Mouse (Mus musculus): ENCODE results near the gene Siglece. TPM values are rescaled to one million over a fixed set of nuclear protein-coding genes. Genes with fewer than 3 reads are reported as not detected.
A peak's percentile ranks its signal among the peaks of the same experiment; 100 is the strongest.

The Siglece gene
- polyA plus RNA-seq, 1 experiment from 2014 or later, result not detected

GRCm38 (mm10) chr7:43662804-43663203 is 2.8 kb upstream of the Siglece start:
- Histone ChIP-seq H3K4me3 (no peak overlapping the region), H3K4me2 (no peak overlapping the region), H3K27me3 (no peaks in the 10 kb centered on the region), H3K4me1 (replicated peaks) (no peaks in the 10 kb centered on the region), H3K9ac (no peak overlapping the region), H3K27ac (replicated peaks) (no peak overlapping the region), H3K9me3 (no peaks in the 10 kb centered on the region), H3K36me3 (no peaks in the 10 kb centered on the region)
- no peak for ATAC-seq (ENCODE audit: low read depth)
- WGBS, result 79% methylated on average over 1 of the region's 1 CpGs

GRCm38 (mm10) chr7:43656232-43656631 is 3.7 kb downstream of the Siglece start:
- H3K36me3 ChIP-seq, result no peaks in the 10 kb centered on the region
- H3K4me1 ChIP-seq (replicated peaks), result no peaks in the 10 kb centered on the region
- no peaks in the 10 kb centered on the region for H3K27me3 ChIP-seq
- ATAC-seq (ENCODE audit: low read depth), result no peak
- no peak overlapping the region for H3K4me2 ChIP-seq
- no peak overlapping the region for H3K9ac ChIP-seq
- H3K9me3 ChIP-seq, result no peaks in the 10 kb centered on the region
- 75% methylated on average over 6 of the region's 6 CpGs for WGBS
- no peak overlapping the region for H3K27ac ChIP-seq (replicated peaks)
- H3K4me3 ChIP-seq, result no peak overlapping the region

GRCm38 (mm10) chr7:43654519-43654918 is 5.4 kb downstream of the Siglece start:
- Histone ChIP-seq H3K4me3 (no peak overlapping the region), H3K9me3 (no peaks in the 10 kb centered on the region), H3K4me2 (no peak overlapping the region), H3K4me1 (replicated peaks) (no peaks in the 10 kb centered on the region), H3K27ac (replicated peaks) (no peak overlapping the region), H3K36me3 (no peaks in the 10 kb centered on the region), H3K9ac (no peak overlapping the region), H3K27me3 (no peaks in the 10 kb centered on the region)
- no peak for ATAC-seq (ENCODE audit: low read depth)
- 75% methylated on average over 3 of the region's 3 CpGs for WGBS

GRCm38 (mm10) chr7:43652683-43653082 is 7.3 kb downstream of the Siglece start:
- ATAC-seq (ENCODE audit: low read depth), result no peak
- H3K27ac ChIP-seq (replicated peaks), result no peak overlapping the region
- no peak overlapping the region for H3K4me3 ChIP-seq
- no peaks in the 10 kb centered on the region for H3K9me3 ChIP-seq
- H3K9ac ChIP-seq, result no peak overlapping the region
- WGBS, result 88% methylated on average over 6 of the region's 6 CpGs
- no peaks in the 10 kb centered on the region for H3K4me1 ChIP-seq (replicated peaks)
- no peaks in the 10 kb centered on the region for H3K36me3 ChIP-seq
- H3K27me3 ChIP-seq, result no peaks in the 10 kb centered on the region
- H3K4me2 ChIP-seq, result no peak overlapping the region

GRCm38 (mm10) chr7:43643046-43643652 is 16.8 kb downstream of the Siglece start:
- no peak overlapping the region for H3K9ac ChIP-seq
- no peaks in the 10 kb centered on the region for H3K9me3 ChIP-seq
- ATAC-seq (ENCODE audit: low read depth), result no peak
- H3K4me2 ChIP-seq, result no peak overlapping the region
- 84% methylated on average over 17 of the region's 17 CpGs for WGBS
- H3K27me3 ChIP-seq, result no peaks in the 10 kb centered on the region
- H3K4me3 ChIP-seq, result no peak overlapping the region
- H3K36me3 ChIP-seq, result no peaks in the 10 kb centered on the region
- H3K27ac ChIP-seq (replicated peaks), result no peak overlapping the region
- no peaks in the 10 kb centered on the region for H3K4me1 ChIP-seq (replicated peaks)

- H3K36me3 ChIP-seq, result no peaks in the 10 kb centered on the region
- no peak for ATAC-seq (ENCODE audit: low read depth)
- no peak overlapping the region for H3K9ac ChIP-seq
- no peak overlapping the region for H3K27ac ChIP-seq (replicated peaks)
- no peak overlapping the region for H3K4me3 ChIP-seq
- 88% methylated on average over 5 of the region's 5 CpGs for WGBS
- H3K27me3 ChIP-seq, result no peaks in the 10 kb centered on the region
- no peaks in the 10 kb centered on the region for H3K9me3 ChIP-seq
- no peak overlapping the region for H3K4me2 ChIP-seq
- no peaks in the 10 kb centered on the region for H3K4me1 ChIP-seq (replicated peaks)
Measured at GRCm38 (mm10) chr7:43642587-43642986, 17.4 kb downstream of the Siglece start.

- no peak overlapping the region for H3K4me2 ChIP-seq
- H3K36me3 ChIP-seq, result no peaks in the 10 kb centered on the region
- no peaks in the 10 kb centered on the region for H3K4me1 ChIP-seq (replicated peaks)
- H3K4me3 ChIP-seq, result no peak overlapping the region
- no peaks in the 10 kb centered on the region for H3K9me3 ChIP-seq
- H3K27ac ChIP-seq (replicated peaks), result no peak overlapping the region
- WGBS, result 63% methylated on average over 1 of the region's 1 CpGs
- ATAC-seq (ENCODE audit: low read depth), result no peak
- H3K9ac ChIP-seq, result no peak overlapping the region
- H3K27me3 ChIP-seq, result no peaks in the 10 kb centered on the region
Measured at GRCm38 (mm10) chr7:43637118-43637517, 22.8 kb downstream of the Siglece start.

GRCm38 (mm10) chr7:43636194-43636593 is 23.8 kb downstream of the Siglece start:
- no peaks in the 10 kb centered on the region for H3K36me3 ChIP-seq
- 70% methylated on average over 2 of the region's 2 CpGs for WGBS
- ATAC-seq (ENCODE audit: low read depth), result no peak
- no peak overlapping the region for H3K4me3 ChIP-seq
- no peak overlapping the region for H3K9ac ChIP-seq
- no peak overlapping the region for H3K4me2 ChIP-seq
- H3K27ac ChIP-seq (replicated peaks), result no peak overlapping the region
- no peaks in the 10 kb centered on the region for H3K9me3 ChIP-seq
- H3K4me1 ChIP-seq (replicated peaks), result no peaks in the 10 kb centered on the region
- H3K27me3 ChIP-seq, result no peaks in the 10 kb centered on the region

- Histone ChIP-seq H3K9ac (no peak within 1 kb of the TSS), H3K27ac (replicated peaks) (no peak within 1 kb of the TSS), H3K9me3 (no peaks in the 10 kb centered on the region), H3K27me3 (no peaks in the 10 kb centered on the region), H3K36me3 (no peaks in the 10 kb centered on the region), H3K4me3 (no peak within 1 kb of the TSS), H3K4me1 (replicated peaks) (no peaks in the 10 kb centered on the region), H3K4me2 (no peak within 1 kb of the TSS)
- no peak for ATAC-seq (ENCODE audit: low read depth)
- 70% methylated on average over 6 of the region's 6 CpGs for WGBS
Measured at GRCm38 (mm10) chr7:43634500-43634899, 25.5 kb downstream of the Siglece start, which contains the start of gene Ceacam18. Ceacam18 (plus strand) TSS chr7:43634707.

- Histone ChIP-seq H3K27ac (replicated peaks) (no peak overlapping the region), H3K27me3 (no peaks in the 10 kb centered on the region), H3K4me3 (no peak overlapping the region), H3K4me2 (no peak overlapping the region), H3K9ac (no peak overlapping the region), H3K9me3 (no peaks in the 10 kb centered on the region), H3K36me3 (no peaks in the 10 kb centered on the region), H3K4me1 (replicated peaks) (no peaks in the 10 kb centered on the region)
- WGBS, result 46% methylated on average over 4 of the region's 4 CpGs
- ATAC-seq (ENCODE audit: low read depth), result no peak
Measured at GRCm38 (mm10) chr7:43633940-43634339, 26.0 kb downstream of the Siglece start.

GRCm38 (mm10) chr7:43625794-43626422 is 34.1 kb downstream of the Siglece start:
- 88% methylated on average over 8 of the region's 8 CpGs for WGBS
- no peak for ATAC-seq (ENCODE audit: low read depth)
- no peak overlapping the region for H3K27ac ChIP-seq (replicated peaks)
- H3K9me3 ChIP-seq, result no peaks in the 10 kb centered on the region
- peaks cover 5% of the 10 kb centered on the region; the same call in 1 of the 2 replicates for H3K4me1 ChIP-seq (replicated peaks)
- H3K4me2 ChIP-seq, result no peak overlapping the region
- H3K9ac ChIP-seq, result no peak overlapping the region
- no peaks in the 10 kb centered on the region for H3K36me3 ChIP-seq
- H3K27me3 ChIP-seq, result no peaks in the 10 kb centered on the region
- no peak overlapping the region for H3K4me3 ChIP-seq

GRCm38 (mm10) chr7:43625065-43625464 is 34.9 kb downstream of the Siglece start:
- Histone ChIP-seq H3K4me1 (replicated peaks) (peaks cover 5% of the 10 kb centered on the region; the same call in 1 of the 2 replicates), H3K4me2 (no peak overlapping the region), H3K27ac (replicated peaks) (no peak overlapping the region), H3K36me3 (no peaks in the 10 kb centered on the region), H3K9me3 (no peaks in the 10 kb centered on the region), H3K9ac (no peak overlapping the region), H3K27me3 (no peaks in the 10 kb centered on the region), H3K4me3 (no peak overlapping the region)
- 61% methylated on average over 3 of the region's 3 CpGs for WGBS
- ATAC-seq (ENCODE audit: low read depth), result no peak

GRCm38 (mm10) chr7:43623819-43624218 is 36.1 kb downstream of the Siglece start:
- no peak overlapping the region for H3K27ac ChIP-seq (replicated peaks)
- no peak overlapping the region for H3K4me3 ChIP-seq
- peak overlapping the region; percentile 29 for H3K4me2 ChIP-seq
- peak overlapping the region; percentile 41; the same call in 1 of the 2 replicates for H3K9ac ChIP-seq
- H3K4me1 ChIP-seq (replicated peaks), result peaks cover 5% of the 10 kb centered on the region; the same call in 1 of the 2 replicates
- H3K36me3 ChIP-seq, result no peaks in the 10 kb centered on the region
- H3K9me3 ChIP-seq, result no peaks in the 10 kb centered on the region
- H3K27me3 ChIP-seq, result no peaks in the 10 kb centered on the region
- peak; percentile 47; the same call in 1 of the 2 replicates for ATAC-seq (ENCODE audit: low read depth)
- WGBS, result 16% methylated on average over 10 of the region's 10 CpGs
